Mouse (Mus musculus) CD4-positive, CD25-positive, alpha-beta regulatory T cell, adult 2 months (primary cell): ENCODE data around the gene Gm10486.
"Not testable (repeated sequence)": the region's sequence is repeated elsewhere in the genome, so short reads cannot be mapped to it uniquely, and the experiment has no call there.

Experiments used
- DNase-seq: peaks from one replicate; pipeline ENCODE4 v3.0.0-alpha.2; 2012; ENCODE audit warnings: low read depth, low spot score

Gm10486 gene

DNA sequence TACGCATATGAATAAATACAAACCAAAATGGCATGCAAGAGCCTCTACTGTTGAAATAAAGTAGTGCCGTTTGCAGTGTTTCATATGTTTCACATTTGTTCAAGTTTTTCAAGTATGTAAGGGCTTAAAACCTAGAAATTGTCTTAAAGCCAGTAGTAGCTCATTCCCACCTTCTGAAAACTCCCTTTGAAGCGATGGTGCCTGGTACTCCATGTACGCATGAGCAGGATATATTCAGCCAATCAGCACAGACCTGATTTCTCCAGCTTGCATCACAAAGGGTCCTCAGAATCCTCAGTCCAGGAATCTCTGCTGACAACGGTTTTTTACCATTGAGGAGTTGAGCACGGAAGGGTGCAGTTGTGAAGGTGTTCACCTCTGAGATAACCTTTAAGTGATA, at the start of gene Gm10486:
Gene Gm10486, plus strand, starts transcription at position 301 of the 400 bp plus-strand sequence.
- not testable (repeated sequence) for DNase-seq
